Mouse (Mus musculus) mouse trophoblast stem cell (cell line): ENCODE data around the gene Dcaf11.

Experiments
- in situ Hi-C, 2 experiments: fragments of 300-500 bp; cut with MseI, MboI; formaldehyde crosslinking; loops; 2 replicates in 1 of 2; 3 replicates in 1 of 2; pipeline ENCODE4 v1.15.1; 2025

Gene Dcaf11

GRCm38 (mm10) chr14:55584702-55585565, 25.1 kb downstream of the Dcaf11 start, which contains the start of gene Emc9:
TSS of gene Emc9 (minus strand) at chr14:55585302.
- in situ Hi-C loops: no loop called here

- in situ Hi-C loops: no loop called here
Observed at GRCm38 (mm10) chr14:55585566-55585960, 25.8 kb downstream of the Dcaf11 start.

GRCm38 (mm10) chr14:55586149-55586548, 26.3 kb downstream of the Dcaf11 start:
- in situ Hi-C loops: no loop called here

GRCm38 (mm10) chr14:55589271-55589670, 29.5 kb downstream of the Dcaf11 start:
- in situ Hi-C loops: no loop called here

GRCm38 (mm10) chr14:55589771-55590448, 30.1 kb downstream of the Dcaf11 start:
- in situ Hi-C loops: no loop called here

- in situ Hi-C loops: no loop called here
Observed at GRCm38 (mm10) chr14:55590748-55591330, 31.0 kb downstream of the Dcaf11 start, which contains the start of gene Psme2. TSS of gene Psme2 (minus strand) at chr14:55591113.

GRCm38 (mm10) chr14:55591331-55591891, 31.6 kb downstream of the Dcaf11 start, which contains the start of gene Rnf31:
TSS of gene Rnf31 (plus strand) at chr14:55591708.
- in situ Hi-C loops: no loop called here

GRCm38 (mm10) chr14:55592226-55592625, 32.4 kb downstream of the Dcaf11 start:
- in situ Hi-C loops: no loop called here

- in situ Hi-C loops: no loop called here
Observed at GRCm38 (mm10) chr14:55596036-55596690, 36.4 kb downstream of the Dcaf11 start.

GRCm38 (mm10) chr14:55598521-55599390, 39.0 kb downstream of the Dcaf11 start:
- in situ Hi-C loops: no loop called here

- in situ Hi-C loops: no loop called here
Observed at GRCm38 (mm10) chr14:55603271-55603632, 43.4 kb downstream of the Dcaf11 start, which contains the start of gene Irf9. TSS of gene Irf9 (plus strand) at chr14:55603571.

- in situ Hi-C loops: no loop called here
Observed at GRCm38 (mm10) chr14:55603633-55604576, 44.1 kb downstream of the Dcaf11 start.

GRCm38 (mm10) chr14:55604823-55605222, 45.0 kb downstream of the Dcaf11 start:
- in situ Hi-C loops: no loop called here

GRCm38 (mm10) chr14:55605743-55606459, 46.1 kb downstream of the Dcaf11 start:
- in situ Hi-C loops: no loop called here

- in situ Hi-C loops: no loop called here
Observed at GRCm38 (mm10) chr14:55608339-55608738, 48.5 kb downstream of the Dcaf11 start.

GRCm38 (mm10) chr14:55613346-55613745, 53.5 kb downstream of the Dcaf11 start:
- in situ Hi-C loops: no loop called here

- in situ Hi-C loops: no loop called here
Observed at GRCm38 (mm10) chr14:55614565-55615178, 54.9 kb downstream of the Dcaf11 start.

- in situ Hi-C loops: no loop called here
Observed at GRCm38 (mm10) chr14:55615876-55616275, 56.1 kb downstream of the Dcaf11 start.
